Mouse (Mus musculus): ENCODE results near the gene Cramp1l.

DNA sequence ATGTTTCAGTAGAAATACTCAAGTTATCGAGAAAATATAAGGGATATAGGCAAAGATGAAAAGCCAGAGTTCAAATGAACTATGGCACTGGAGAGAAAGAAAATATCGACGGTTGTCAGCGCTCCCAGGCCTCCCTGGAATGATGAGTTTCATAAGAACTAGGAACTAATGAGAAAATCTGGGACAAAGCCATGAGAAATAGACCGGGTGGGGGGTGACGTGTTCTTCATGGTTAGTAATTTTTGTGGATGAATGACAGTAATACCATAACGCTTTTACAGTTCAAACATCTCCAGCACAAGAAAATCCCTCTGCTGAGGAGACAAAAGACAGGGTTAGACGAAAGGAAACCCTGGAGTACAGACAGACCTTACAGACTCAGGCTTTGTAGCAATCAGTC lies 56.2 kb downstream of the Cramp1l start:
- no peak for TF ChIP-seq CTCF (IDR thresholded peaks at IDR 0.05; ENCODE audit: extremely low read depth, insufficient read depth, low read length)
- TF ChIP-seq POLR2A (IDR thresholded peaks at IDR 0.05; ENCODE audit: extremely low read depth, insufficient read depth, low read length): no peak
